Mouse (Mus musculus): ENCODE measurements at regions not wholly inside any gene's neighbourhood (a gene's known extent, or its start where the extent isn't known, plus 50 kb on each side); places are given as distances from the start of the nearest gene placed in this dataset.

DNA sequence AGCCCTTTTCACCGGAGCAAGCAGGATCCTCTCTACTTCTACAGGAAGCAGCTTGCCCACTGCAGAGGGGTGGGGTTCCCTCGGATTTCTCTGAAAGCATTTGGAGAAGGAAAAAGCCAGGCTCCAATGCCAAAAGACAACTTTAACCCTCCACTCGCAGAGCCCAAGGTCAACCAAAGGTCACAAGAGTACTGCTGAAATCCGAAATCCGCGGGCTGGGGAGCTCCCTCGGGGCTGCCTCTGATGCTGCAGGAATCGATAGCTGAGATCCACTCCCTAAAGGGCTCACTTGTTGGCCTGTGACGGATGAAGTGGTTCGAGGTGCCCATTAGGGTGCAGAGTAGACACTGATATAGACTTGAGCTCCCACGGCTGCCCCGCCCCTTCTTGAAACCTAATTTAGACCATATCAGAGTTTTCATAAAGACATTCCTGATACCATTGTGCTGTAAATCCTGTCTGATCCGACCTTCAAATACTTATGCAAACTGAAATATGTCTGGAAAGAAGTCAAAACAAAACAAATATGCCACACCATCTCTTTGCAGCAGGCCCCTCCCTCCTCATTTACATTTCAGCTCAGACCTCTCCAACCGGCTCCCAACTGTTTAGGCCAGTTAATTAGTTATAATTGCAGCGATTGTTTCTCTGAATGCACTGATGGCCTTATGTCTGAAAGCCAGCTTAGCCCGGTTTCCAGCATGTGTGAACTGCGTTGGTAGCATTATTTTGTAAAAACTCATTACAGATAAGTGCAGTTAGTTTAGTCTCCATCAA is 170.8 kb upstream of the Map3k1 start:
- peak; percentile 36 for DNase-seq (ENCODE audit: low spot score)

GRCm38 (mm10) chr13:111980205-111980595 is 171.4 kb upstream of the Map3k1 start:
- DNase-seq (ENCODE audit: low spot score): no peak

GRCm38 (mm10) chr13:111981103-111981502 is 172.3 kb upstream of the Map3k1 start:
- DNase-seq (ENCODE audit: low spot score): no peak

- DNase-seq (ENCODE audit: low spot score): no peak
Measured at GRCm38 (mm10) chr13:111982796-111983460, 174.1 kb upstream of the Map3k1 start.

GRCm38 (mm10) chr13:111984081-111984574 is 175.3 kb upstream of the Map3k1 start:
- DNase-seq (ENCODE audit: low spot score): peak; percentile 35

- DNase-seq (ENCODE audit: low spot score): no peak
Measured at GRCm38 (mm10) chr13:111985406-111985805, 176.6 kb upstream of the Map3k1 start.

DNA sequence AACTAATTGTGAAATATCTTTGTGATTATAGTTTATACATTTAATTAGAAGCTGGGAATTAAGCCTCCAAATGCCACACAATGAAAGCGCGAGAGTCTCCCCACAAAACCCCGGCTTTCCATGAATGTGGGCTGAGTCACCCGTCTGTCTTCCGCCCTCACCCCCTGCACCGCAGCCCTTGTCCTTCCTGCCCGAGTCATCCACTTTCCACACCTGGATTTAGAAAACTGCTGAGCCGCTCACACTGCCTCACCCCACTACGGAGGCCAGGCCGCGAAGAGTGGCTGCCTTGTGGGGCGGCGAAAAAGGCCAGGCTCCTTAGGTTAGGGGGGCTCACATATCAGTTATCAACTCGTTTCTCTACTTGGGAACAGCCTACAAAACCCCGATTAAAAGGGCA is 177.9 kb upstream of the Map3k1 start:
- peak; percentile 34 for DNase-seq (ENCODE audit: low spot score)

DNA sequence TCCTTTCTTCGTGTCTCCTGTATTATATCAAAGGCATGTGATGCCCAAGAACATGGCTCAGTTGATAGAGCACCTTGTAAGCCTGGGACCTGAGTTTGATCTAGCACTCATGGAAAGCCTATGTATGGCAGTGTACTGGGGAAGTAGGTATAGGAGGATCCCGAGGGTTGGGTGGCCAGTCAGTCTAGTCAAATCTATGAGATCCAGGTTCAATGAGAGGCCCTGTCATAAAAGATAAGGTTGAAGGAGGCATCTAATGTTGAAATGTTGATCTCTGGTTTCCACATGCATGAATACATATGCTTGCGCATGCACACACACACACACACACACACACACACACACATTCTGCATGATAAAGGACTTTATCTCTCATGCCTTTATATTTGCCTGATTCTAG is 178.6 kb upstream of the Map3k1 start:
- no peak for DNase-seq (ENCODE audit: low spot score)

DNA sequence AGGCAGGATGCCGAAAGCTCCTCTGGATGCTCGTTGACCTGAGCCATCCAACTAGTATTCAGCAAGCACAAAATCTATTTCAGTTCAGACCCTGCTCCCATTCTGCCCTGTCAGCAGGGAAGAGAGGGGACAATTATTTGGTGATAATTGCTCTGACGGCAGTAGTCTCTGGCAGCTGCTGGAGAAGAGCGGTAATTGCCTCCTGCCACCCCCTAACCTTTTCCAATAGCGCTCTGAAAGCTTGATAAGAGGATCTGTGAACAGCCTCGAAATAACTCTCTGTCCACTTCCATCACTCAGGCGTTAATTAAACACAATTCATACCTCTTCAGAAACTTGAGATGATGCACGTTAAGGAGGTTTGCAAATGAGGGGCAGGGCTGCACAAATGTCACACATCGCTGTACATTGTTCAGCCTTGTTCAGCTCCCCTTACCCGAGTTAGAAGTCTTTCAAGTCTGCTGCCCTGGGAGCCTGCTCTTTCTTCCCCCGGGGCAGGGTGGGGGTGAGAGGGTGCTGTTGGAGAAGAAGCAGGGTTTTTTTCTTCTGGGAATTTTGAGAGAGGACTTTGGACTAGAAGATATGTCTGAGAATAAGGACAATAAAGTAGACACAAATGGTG is 182.2 kb upstream of the Map3k1 start:
- DNase-seq (ENCODE audit: low spot score): no peak

- no peak for DNase-seq (ENCODE audit: low spot score)
Measured at GRCm38 (mm10) chr13:111992075-111992847, 183.5 kb upstream of the Map3k1 start.

DNA sequence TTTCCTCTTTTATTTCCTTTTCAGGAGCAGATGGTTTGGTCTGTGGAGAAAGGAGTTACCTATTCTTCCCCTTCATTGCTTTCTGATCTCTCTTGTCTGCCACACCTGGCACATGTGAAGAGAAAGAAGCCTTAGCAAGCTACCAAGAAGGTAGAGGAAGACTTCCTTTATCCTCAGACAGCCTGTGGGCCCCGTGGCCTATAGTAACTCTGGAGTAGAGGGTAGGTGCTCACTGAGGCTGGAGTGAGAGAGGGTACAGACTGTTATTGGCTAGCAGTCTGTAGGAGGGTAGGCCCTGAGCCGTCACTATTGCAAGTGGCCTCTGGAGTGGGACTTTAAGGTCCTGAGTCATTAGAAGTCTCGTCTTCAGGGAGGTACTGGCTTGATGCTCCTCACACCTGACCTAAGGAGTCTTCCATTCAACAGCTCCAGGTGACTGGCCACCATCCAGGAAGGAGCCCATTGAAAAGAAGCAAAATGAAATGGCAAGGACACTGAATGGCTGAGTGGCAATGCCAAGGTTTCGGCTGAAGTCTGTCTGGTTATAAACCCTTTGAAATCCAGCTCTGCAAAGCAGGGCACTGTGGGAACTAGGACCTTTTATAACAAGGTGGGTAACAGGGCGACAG is 186.2 kb upstream of the Map3k1 start:
- DNase-seq (ENCODE audit: low spot score): no peak

- no peak for DNase-seq (ENCODE audit: low spot score)
Measured at GRCm38 (mm10) chr13:111995716-111996115, 186.9 kb upstream of the Map3k1 start.

- peak; percentile 56 for DNase-seq (ENCODE audit: low spot score)
Measured at GRCm38 (mm10) chr13:111996910-111997309, 188.1 kb upstream of the Map3k1 start.

- DNase-seq (ENCODE audit: low spot score): no peak
Measured at GRCm38 (mm10) chr13:111997980-111998945, 189.5 kb upstream of the Map3k1 start.

DNA sequence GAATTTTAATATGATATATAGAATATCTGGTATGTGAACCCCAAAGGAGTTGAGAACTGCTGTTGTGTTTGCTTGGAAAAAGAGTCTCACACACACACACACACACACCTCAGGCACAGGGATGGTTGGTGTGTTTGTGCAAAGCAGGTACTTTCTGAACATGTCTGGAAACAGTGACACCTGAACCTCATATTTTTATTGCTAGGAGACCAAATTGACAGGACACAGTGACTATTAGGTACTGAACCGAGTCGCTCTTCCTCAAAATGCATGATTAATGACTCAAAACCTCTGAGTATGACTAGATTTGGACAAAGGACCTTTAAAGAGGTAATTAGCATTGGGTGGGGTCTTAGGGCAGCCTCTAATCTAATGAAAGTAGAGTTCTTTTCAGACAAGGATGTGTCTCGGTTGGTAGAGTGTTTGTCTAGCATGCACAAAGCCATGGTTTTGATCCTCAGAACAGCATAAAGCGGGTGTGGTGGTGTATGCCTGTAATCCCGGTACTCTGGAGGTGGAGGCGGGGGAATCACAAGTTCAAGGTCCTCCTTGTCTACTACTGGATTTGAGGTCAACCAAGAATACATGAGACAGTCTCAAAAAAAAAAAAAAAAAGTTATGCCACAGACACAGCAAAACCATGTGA is 191.0 kb upstream of the Map3k1 start:
- no peak for DNase-seq (ENCODE audit: low spot score)

DNA sequence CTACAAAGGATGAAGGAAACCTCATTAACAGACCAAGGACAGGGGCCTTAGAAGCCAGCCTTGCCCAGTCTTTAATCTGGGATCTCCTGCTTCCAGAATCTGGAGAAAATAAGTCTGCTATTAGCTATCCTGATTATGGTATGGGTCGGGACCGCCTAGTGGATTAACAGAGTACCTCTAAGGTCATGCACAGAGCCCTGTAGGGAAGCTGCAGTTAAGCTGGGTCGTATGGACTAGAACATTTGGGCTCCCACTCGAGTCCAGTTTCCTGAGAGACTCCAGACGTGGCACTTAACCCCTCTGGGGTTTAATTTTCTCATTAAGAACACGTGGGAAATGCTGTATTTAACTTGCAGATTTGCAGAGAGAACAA is 191.5 kb upstream of the Map3k1 start:
- no peak for DNase-seq (ENCODE audit: low spot score)

DNA sequence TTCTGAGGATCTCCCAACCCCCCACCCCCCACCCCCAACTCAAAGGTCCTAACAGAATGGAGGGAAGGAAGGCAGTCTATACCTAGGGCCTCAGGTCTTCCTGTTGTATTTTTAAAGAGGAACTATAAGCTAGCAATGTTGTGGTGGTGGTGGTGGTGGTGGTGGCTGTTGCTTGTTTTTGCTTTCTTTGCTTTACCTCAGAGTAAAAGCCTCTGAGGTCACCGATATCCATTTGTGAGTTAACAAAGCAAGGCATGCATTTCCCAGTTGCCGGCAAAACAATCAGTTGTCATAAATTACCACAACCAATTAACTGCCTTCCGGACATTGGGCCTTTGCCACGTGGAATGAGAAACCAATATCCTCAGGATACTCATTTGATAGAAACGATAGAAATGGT is 191.9 kb upstream of the Map3k1 start:
- DNase-seq (ENCODE audit: low spot score): no peak

DNA sequence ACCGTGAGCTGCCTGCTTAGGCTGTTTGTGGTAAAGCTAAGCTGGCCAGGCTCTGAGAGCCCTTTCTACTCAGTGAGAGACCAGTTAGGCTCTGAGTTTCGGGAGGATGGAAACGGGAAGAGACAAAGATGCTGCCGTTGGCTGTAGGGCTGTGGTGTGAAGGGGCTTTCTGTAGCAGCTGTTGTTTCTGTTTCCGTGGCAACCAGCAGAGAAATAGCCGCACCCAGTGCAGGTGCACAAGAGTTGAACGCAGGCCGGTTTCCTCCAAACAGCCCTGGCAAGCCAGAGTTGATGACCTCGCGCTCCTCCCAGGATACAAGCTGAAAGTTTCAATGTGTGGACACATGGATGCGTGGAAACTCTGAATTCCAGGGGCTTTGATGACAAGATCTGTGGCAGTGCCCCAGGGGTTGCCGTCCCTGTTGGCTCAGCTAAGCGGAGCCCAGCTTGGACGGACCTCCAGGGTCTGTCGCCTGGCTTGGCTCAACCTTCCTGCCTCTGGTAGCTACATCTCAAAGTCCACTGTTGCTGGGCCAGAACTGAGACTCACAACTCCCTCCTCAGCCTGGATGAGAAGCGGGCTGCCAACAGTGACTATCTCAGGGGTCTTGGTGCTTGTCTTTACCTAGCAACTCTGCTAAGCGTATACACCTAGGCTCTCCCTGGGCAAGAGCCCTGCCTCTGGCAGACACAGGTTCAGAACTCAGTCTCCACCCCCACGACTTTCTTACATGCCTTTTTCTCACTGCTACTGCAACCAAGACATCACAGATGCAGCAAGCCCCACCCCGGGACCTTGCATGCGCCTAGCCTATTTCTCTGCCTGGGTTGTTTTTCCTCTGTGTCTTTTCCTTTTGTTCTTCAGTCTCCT is 192.6 kb upstream of the Map3k1 start:
- DNase-seq (ENCODE audit: low spot score): no peak

Measured in urinary bladder, postnatal 14 days (tissue).